Mouse (Mus musculus) heart, embryonic 12.5 days (tissue): Measurements from ENCODE around the gene S100a10. TPM values are rescaled to one million over a fixed set of nuclear protein-coding genes. Genes with fewer than 3 reads are reported as not detected.
"Not testable (repeated sequence)": the region's sequence is repeated elsewhere in the genome, so short reads cannot be mapped to it uniquely, and the experiment has no call there.

Experiments used
- ATAC-seq: fragments of 200-750 bp; cut with Nextera tagmentation; 2 replicates; pipeline ENCODE4 v1.8.0; 2017; ENCODE audit warnings: moderate TSS enrichment, moderate library complexity; ENCODE audit not compliant: insufficient number of reproducible peaks, low FRiP score
- H3K27ac ChIP-seq: fragments of 300-500 bp; sonication (generic); 2 replicates; pipeline ENCODE4 v1.5.1; 2016; ENCODE audit warnings: mild to moderate bottlenecking, moderate library complexity; ENCODE audit not compliant: poor library complexity, severe bottlenecking
- H3K27me3 ChIP-seq: fragments of 300-500 bp; sonication (generic); replicated peaks from 2 replicates; pipeline ENCODE4 v1.6.1; 2016; ENCODE audit warnings: mild to moderate bottlenecking, moderate library complexity
- H3K36me3 ChIP-seq: fragments of 300-500 bp; sonication (generic); 2 replicates; pipeline ENCODE4 v1.6.1; 2016; ENCODE audit warnings: mild to moderate bottlenecking, moderate library complexity
- H3K4me1 ChIP-seq: fragments of 300-500 bp; sonication (generic); replicated peaks from 2 replicates; pipeline ENCODE4 v1.6.1; 2016; ENCODE audit warnings: mild to moderate bottlenecking
- H3K4me2 ChIP-seq: fragments of 300-500 bp; sonication (generic); 2 replicates; pipeline ENCODE4 v1.6.1; 2016; ENCODE audit warnings: mild to moderate bottlenecking, moderate library complexity
- H3K4me3 ChIP-seq: fragments of 300-500 bp; sonication (generic); 2 replicates; pipeline ENCODE4 v1.5.1; 2016; ENCODE audit warnings: mild to moderate bottlenecking
- H3K9ac ChIP-seq: fragments of 300-500 bp; sonication (generic); 2 replicates; pipeline ENCODE4 v1.6.1; 2016; ENCODE audit warnings: mild to moderate bottlenecking, moderate library complexity
- H3K9me3 ChIP-seq: fragments of 300-500 bp; sonication (generic); replicated peaks from 2 replicates; pipeline ENCODE4 v1.6.1; 2016; ENCODE audit warnings: mild to moderate bottlenecking, moderate library complexity
- WGBS: fragments of 180-500 bp; shearing (Covaris S2); methylation state at CpG from one replicate; pipeline ENCODE4 v1.1.7; 2016; 5-methylcytosine and 5-hydroxymethylcytosine counted together
- polyA plus RNA-seq: library from polyadenylated mRNA; unstranded; fragments of >200 nt; fragmentation: Nextera tagmentation; extraction: Ambion mirVana; gene quantifications from 2 replicates; pipeline ENCODE4 v1.2.1, GENCODE M21; 2016

S100a10 gene
- polyA plus RNA-seq, 1 experiment from 2014 or later = 199 TPM

DNA sequence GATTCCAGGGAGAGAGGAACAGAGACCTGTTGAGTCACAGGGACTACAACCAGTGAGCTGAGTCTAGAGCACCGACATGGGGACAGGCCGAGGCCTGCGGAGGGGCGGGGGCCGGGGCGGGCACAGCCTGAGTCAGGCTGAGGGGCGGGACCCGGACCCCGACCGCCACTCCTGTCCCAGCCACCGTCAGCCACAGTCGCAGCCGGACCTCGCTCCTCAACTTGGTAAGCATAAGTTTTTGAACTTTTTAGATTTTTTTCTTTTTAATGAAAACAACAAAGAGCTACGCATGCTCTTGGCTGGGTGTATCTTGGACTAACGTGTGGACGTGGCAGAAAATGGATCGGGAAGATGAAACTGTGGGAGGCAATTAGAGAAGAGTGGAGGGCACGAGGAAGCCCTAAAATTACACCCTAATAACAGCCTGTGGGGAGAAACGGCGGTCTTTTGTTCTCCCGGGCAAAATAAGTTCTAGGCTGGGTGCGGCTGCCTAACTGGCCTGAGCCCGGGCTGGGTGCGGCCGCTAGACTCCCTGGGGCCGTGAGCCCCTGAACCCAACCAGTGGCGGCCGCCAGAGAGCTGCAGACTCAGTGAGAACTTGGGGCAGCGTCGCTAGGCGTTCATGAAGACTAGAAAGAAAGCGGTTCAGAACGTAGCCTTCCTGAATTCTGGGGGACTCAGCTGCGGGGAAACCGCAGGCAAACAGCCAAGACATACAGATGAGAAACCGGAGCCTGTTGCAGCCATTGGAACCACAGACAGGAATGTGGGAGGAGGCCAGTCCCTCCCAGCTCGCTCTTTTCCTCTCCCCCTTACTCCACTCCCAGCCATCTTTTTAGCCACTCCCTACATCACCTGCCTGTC lies 34.3 kb upstream of the S100a10 start, which contains the start of gene S100a11:
TSS of gene S100a11 (plus strand) at position 159 of the 864 bp plus-strand sequence.
- Histone ChIP-seq H3K9ac (peak within 1 kb of the TSS; percentile 86), H3K27ac (peak within 1 kb of the TSS; percentile 93), H3K27me3 (no peaks in the 10 kb centered on the region), H3K9me3 (no peaks in the 10 kb centered on the region), H3K4me2 (peak within 1 kb of the TSS; percentile 74), H3K4me3 (peak within 1 kb of the TSS; percentile 88), H3K4me1 (peaks cover 21% of the 10 kb centered on the region), H3K36me3 (peaks cover 17% of the 10 kb centered on the region)
- peak; percentile 93 for ATAC-seq
- under 1% methylated on average over 38 of the region's 38 CpGs for WGBS

DNA sequence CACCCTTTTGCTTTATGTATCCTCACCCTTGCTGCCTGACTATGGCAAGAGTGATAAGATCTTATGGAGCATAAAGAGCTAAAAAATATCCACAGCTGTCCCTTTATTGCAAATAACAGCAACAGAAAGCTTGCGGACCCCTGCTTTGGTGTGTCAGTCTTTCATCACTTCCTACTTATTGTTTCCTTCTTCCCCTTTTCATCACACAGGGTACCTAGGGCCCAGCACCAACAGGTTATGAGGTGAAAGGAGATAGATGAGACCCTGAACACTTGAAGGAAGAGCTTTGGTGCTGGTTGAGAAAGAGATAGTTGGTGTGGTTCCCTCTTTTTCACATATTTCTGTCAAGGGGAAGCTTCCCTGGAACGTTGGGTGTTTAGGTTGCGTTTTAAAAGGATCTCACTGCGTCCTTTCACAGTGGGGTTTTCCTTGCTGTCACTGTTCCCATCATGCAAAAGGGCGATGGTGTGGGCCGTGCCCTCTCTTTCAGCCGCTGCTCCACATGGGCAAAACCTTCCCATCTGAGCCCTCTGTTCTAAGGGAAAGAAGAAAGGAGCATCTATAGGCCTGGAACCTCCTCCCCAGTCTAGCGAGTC lies 33.3 kb upstream of the S100a10 start:
- WGBS = 78% methylated on average over 8 of the region's 8 CpGs
- peak overlapping the region; percentile 74 for H3K4me2 ChIP-seq
- H3K4me1 ChIP-seq = peaks cover 21% of the 10 kb centered on the region
- H3K9ac ChIP-seq = no peak overlapping the region
- no peaks in the 10 kb centered on the region for H3K27me3 ChIP-seq
- peak overlapping the region; percentile 88 for H3K4me3 ChIP-seq
- no peaks in the 10 kb centered on the region for H3K9me3 ChIP-seq
- no peak for ATAC-seq
- H3K27ac ChIP-seq = no peak overlapping the region
- peaks cover 27% of the 10 kb centered on the region for H3K36me3 ChIP-seq

DNA sequence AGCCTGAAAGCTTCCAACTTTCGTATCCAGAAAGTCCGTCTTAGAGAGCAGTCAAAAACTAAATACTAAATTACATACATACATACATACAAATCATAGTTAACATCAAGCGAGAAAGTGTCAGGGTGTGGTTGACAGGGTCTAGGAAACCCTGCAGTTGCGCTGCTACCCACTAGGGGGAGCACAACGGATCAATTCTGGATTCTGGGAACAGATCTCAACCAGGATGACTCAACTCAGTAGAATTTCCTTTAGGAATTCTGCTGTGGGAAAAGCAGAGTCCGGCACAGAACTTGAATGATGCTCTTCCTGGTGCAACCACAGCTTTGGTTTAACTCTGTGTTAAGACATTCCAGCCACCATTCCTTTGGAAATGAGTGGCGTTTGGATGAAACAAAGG lies 32.3 kb upstream of the S100a10 start:
- Histone ChIP-seq H3K27ac (no peak overlapping the region), H3K9me3 (no peaks in the 10 kb centered on the region), H3K9ac (no peak overlapping the region), H3K27me3 (no peaks in the 10 kb centered on the region), H3K4me3 (no peak overlapping the region), H3K4me1 (peaks cover 21% of the 10 kb centered on the region), H3K4me2 (peak overlapping the region; percentile 32), H3K36me3 (peaks cover 35% of the 10 kb centered on the region)
- 29% methylated on average over 7 of the region's 7 CpGs for WGBS
- 0 out of 2 replicates have a peak, but pooled peaks have one; percentile 2 for ATAC-seq

DNA sequence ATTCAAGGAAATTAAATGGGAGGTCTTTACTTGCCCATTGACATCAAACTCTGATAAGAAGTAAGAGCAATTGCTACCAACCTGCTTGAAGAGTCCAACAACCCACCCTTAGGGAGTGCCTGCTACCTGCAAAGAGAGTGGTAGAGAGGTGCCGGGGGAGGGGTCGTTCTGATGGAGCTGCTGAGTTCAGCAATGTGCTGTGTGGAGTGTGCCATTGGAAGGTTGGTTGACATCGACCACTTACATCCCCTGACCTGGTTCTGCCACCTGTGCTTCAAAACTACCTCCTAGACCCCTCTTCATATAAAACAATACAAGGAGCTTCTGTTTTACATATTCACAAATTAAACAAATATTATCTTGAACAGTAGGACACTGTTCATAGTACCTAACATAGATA lies 27.6 kb upstream of the S100a10 start:
- Histone ChIP-seq H3K4me3 (no peak overlapping the region), H3K27me3 (no peaks in the 10 kb centered on the region), H3K4me2 (no peak overlapping the region), H3K27ac (no peak overlapping the region), H3K9ac (no peak overlapping the region), H3K36me3 (peaks cover 35% of the 10 kb centered on the region), H3K4me1 (peaks cover 12% of the 10 kb centered on the region; the same call in 1 of the 2 replicates), H3K9me3 (peaks cover under 1% of the 10 kb centered on the region; the same call in 1 of the 2 replicates)
- WGBS = 81% methylated on average over 3 of the region's 3 CpGs
- no peak for ATAC-seq

DNA sequence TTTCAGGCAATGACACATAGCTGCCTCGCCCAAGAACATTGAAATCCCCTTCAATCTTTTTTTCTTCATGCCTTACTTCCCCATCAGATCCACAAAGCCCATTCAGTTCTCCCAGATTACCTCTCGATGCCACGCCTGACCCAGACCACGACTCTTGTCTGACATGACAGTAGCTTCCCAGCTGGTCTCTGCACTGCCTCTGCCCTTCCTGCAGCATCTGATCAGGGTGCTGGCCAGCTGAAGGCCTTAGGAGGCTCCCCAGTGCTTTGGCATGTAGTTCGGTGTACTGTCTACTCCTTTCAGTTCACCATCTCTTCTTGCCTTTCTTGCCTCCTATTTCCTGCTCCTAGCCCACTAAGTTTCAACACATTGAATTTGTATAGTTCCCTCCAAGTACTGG lies 26.1 kb upstream of the S100a10 start:
- no peak for ATAC-seq
- H3K4me1 ChIP-seq = peaks cover 8% of the 10 kb centered on the region; the same call in 1 of the 2 replicates
- no peaks in the 10 kb centered on the region for H3K27me3 ChIP-seq
- peaks cover 8% of the 10 kb centered on the region for H3K9me3 ChIP-seq
- H3K27ac ChIP-seq = no peak overlapping the region
- H3K4me3 ChIP-seq = no peak overlapping the region
- no peak overlapping the region for H3K9ac ChIP-seq
- H3K4me2 ChIP-seq = no peak overlapping the region
- 76% methylated on average over 5 of the region's 5 CpGs for WGBS
- peaks cover 35% of the 10 kb centered on the region for H3K36me3 ChIP-seq

DNA sequence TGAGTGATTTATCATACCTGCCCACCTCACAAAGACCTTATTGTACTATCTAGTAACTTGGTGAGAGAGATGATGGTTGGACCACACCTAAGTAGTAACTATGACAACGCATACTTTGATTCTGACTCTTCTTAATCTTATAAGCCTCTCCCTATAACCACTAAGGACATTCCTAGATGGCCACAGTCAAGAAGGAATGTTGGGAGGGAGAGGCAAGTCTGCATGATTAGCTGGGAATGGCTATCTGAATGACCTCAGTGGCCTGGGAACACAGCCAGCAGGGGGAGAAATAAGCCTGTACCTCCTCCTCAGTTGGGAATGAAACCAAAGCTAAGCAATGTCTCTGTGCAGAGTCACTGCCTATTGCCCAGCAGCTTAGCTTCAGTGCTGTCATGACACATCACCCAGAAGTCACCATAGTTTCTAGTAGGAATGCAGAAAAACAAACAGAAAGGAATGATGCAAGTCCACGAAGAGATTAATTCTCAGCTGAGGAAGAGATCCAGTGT lies 17.8 kb upstream of the S100a10 start:
- Histone ChIP-seq H3K4me3 (no peak overlapping the region), H3K9ac (no peak overlapping the region), H3K4me1 (peaks cover 10% of the 10 kb centered on the region), H3K4me2 (no peak overlapping the region), H3K36me3 (no peaks in the 10 kb centered on the region), H3K9me3 (peaks cover 8% of the 10 kb centered on the region), H3K27me3 (no peaks in the 10 kb centered on the region), H3K27ac (0 out of 2 replicates have a peak overlapping the region, but pooled peaks have one; percentile 38)
- peak; percentile 33; the same call in 1 of the 2 replicates for ATAC-seq
- WGBS = 54% methylated on average over 2 of the region's 2 CpGs

DNA sequence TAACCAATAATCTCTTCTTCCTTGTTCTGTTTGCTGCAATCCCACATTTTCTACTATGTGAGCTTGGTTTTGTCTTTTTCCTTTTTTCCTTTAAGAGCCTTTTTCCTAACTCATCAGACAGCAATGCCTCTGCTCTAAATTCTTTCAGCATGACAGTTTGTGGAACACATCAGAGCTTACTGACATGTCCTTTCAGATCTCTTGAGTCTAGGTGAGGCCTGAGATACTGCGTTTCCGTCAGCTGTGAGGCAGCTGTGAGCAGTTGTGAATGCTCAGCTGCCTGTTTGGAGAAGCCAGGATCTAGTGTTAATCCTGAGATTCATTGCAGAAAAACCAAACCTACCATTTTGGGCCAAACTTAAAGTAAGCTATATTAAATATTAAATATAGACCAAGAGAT lies 16.4 kb upstream of the S100a10 start:
- Histone ChIP-seq H3K9ac (no peak overlapping the region), H3K27ac (no peak overlapping the region), H3K4me1 (peaks cover 10% of the 10 kb centered on the region), H3K36me3 (no peaks in the 10 kb centered on the region), H3K4me2 (no peak overlapping the region), H3K4me3 (no peak overlapping the region), H3K27me3 (no peaks in the 10 kb centered on the region), H3K9me3 (no peaks in the 10 kb centered on the region)
- no peak for ATAC-seq
- WGBS = 34% methylated on average over 2 of the region's 2 CpGs

DNA sequence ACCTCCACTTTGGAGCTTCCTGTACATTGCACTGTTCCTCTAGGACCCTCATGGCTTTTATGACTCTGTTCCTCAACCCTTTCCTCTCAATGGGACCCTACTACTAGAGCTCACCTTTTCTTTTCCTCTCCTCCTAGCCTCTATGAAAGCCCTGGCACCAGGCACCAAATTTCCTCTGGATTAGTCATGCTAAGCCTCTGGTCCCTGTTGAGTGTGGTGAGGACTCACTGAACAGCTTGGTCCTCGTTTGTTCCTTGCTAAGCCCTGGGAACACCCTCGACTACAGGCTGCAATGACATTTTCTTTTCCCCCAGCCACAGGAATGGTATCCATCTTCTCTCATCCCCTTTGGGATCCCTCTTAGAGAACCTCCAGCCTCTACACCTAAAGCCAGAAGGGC lies 13.4 kb upstream of the S100a10 start:
- Histone ChIP-seq H3K36me3 (no peaks in the 10 kb centered on the region), H3K27ac (no peak overlapping the region), H3K4me2 (no peak overlapping the region), H3K4me3 (no peak overlapping the region), H3K27me3 (no peaks in the 10 kb centered on the region), H3K4me1 (peaks cover 10% of the 10 kb centered on the region), H3K9me3 (no peaks in the 10 kb centered on the region), H3K9ac (no peak overlapping the region)
- no peak for ATAC-seq
- WGBS = 62% methylated on average over 2 of the region's 2 CpGs

DNA sequence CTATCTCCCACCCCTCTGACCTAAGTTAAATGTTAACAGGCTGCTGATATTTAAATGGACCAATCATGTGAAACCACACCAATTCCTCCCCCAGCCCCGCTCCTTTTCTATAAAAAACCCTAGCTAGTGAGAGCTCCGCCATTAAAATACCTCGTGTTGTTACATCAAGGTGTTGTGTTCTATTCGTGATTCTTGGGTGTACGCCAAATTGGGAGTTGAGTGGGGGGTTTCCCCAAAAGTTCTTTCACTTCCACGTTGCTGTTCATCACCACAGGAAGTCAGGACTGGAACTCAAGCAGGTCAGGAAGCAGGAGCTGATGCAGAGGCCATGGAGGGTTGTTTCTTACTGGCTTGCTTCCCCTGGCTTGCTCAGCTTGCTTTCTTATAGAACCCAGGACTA lies 10.7 kb upstream of the S100a10 start:
- H3K36me3 ChIP-seq, H3K4me2 ChIP-seq, H3K27me3 ChIP-seq, H3K9me3 ChIP-seq, H3K4me3 ChIP-seq, H3K4me1 ChIP-seq, H3K27ac ChIP-seq, H3K9ac ChIP-seq, ATAC-seq: not testable (repeated sequence)
- WGBS = 74% methylated on average over 6 of the region's 6 CpGs

DNA sequence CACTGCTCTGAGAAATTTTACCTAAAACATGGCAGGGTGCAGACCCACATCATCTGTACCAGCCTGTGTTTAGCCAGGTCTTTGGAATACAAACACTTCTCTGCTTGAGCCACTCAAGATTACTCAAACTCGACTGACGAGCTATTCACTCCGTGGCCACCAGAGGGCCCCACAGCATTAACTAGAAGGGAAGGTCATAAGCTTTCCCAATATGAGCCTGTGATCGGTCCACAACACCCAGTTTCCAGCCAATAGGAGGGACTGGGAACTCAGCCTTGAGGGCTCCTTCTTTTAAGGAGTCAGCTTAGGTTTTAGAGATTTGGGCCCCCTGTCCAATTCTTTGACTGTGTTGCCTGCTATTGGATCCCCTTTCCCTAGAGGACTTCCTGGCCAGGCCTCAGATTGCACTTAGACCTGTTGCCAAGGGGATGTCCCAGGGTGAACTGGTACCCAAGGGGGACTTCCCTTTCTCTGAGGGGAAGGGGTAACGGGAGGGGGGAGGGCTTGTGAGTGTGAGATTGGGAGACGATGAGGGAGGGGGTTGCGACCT lies 7.7 kb upstream of the S100a10 start:
- no peak overlapping the region for H3K9ac ChIP-seq
- no peak overlapping the region for H3K4me2 ChIP-seq
- H3K9me3 ChIP-seq = no peaks in the 10 kb centered on the region
- H3K27me3 ChIP-seq = no peaks in the 10 kb centered on the region
- no peak overlapping the region for H3K4me3 ChIP-seq
- 26% methylated on average over 7 of the region's 7 CpGs for WGBS
- no peaks in the 10 kb centered on the region for H3K36me3 ChIP-seq
- 0 out of 2 replicates have a peak, but pooled peaks cover 3% of the 10 kb centered on the region for H3K4me1 ChIP-seq
- H3K27ac ChIP-seq = no peak overlapping the region
- no peak for ATAC-seq
